Mouse (Mus musculus): ENCODE results near the gene Dnmt3l.
"Not testable (repeated sequence)": the region's sequence is repeated elsewhere in the genome, so short reads cannot be mapped to it uniquely, and the experiment has no call there.

GRCm38 (mm10) chr10:78025453-78025852 lies 16.3 kb upstream of the Dnmt3l start:
- TF ChIP-seq CTCF (IDR thresholded peaks at IDR 0.05; ENCODE audit: control insufficient read depth, insufficient read depth, low read length); POLR2A (IDR thresholded peaks at IDR 0.05; ENCODE audit: borderline replicate concordance, control insufficient read depth, low read depth, low read length): not testable (repeated sequence)
